Mouse (Mus musculus) olfactory bulb, adult 2 months (tissue): ENCODE measurements around the gene Arl6ip4.

Experiments
- CTCF ChIP-seq: fragments of 200-500 bp; IDR thresholded peaks from 2 replicates; pipeline ENCODE4 v1.5.1; 2012; ENCODE audit warnings: low read depth, mild to moderate bottlenecking, low read length, moderate library complexity; ENCODE audit not compliant: insufficient read depth
- POLR2A ChIP-seq: fragments of 200-500 bp; IDR thresholded peaks from 2 replicates; pipeline ENCODE4 v1.6.1; 2012; ENCODE audit warnings: mild to moderate bottlenecking, low read depth, low read length, moderate library complexity; ENCODE audit not compliant: insufficient read depth

- TF ChIP-seq CTCF: no peak
- no peak for TF ChIP-seq POLR2A
Measured at GRCm38 (mm10) chr5:124100128-124101044, 15.5 kb upstream of the Arl6ip4 start.
